Mouse (Mus musculus): ENCODE measurements around the gene Ces2b. TPM values are rescaled to one million over a fixed set of nuclear protein-coding genes. Genes with fewer than 3 reads are reported as not detected.

Ces2b gene
- polyA plus RNA-seq, 1 experiment = 0.20 TPM

GRCm38 (mm10) chr8:104808542-104809413 is 22.6 kb upstream of the Ces2b start:
- H3K36me3 ChIP-seq (ENCODE audit: control insufficient read depth, insufficient read depth, low read length) = no peaks in the 10 kb centered on the region
- no peak for DNase-seq
- 84% methylated on average over 7 of the region's 7 CpGs for WGBS
- no peaks in the 10 kb centered on the region for H3K4me1 ChIP-seq (replicated peaks; ENCODE audit: control insufficient read depth, insufficient read depth, low read length)
- TF ChIP-seq POLR2A (IDR thresholded peaks at IDR 0.05; ENCODE audit: control insufficient read depth, extremely low read depth, insufficient read depth, low read length, poor library complexity) (no peak), CTCF (IDR thresholded peaks at IDR 0.05; ENCODE audit: borderline replicate concordance, control insufficient read depth, extremely low read depth, insufficient read depth, low read length, poor library complexity) (no peak)
- H3K27ac ChIP-seq (ENCODE audit: control insufficient read depth, insufficient read depth, low read length) = no peak overlapping the region
- H3K4me3 ChIP-seq (ENCODE audit: control insufficient read depth, insufficient read depth, low read length) = no peak overlapping the region
- H3K27me3 ChIP-seq (ENCODE audit: control insufficient read depth, insufficient read depth, low read length) = no peaks in the 10 kb centered on the region

GRCm38 (mm10) chr8:104809436-104809835 is 21.9 kb upstream of the Ces2b start:
- TF ChIP-seq CTCF (IDR thresholded peaks at IDR 0.05; ENCODE audit: borderline replicate concordance, control insufficient read depth, extremely low read depth, insufficient read depth, low read length, poor library complexity) = no peak
- no peak for TF ChIP-seq POLR2A (IDR thresholded peaks at IDR 0.05; ENCODE audit: control insufficient read depth, extremely low read depth, insufficient read depth, low read length, poor library complexity)
- Histone ChIP-seq H3K4me3 (ENCODE audit: control insufficient read depth, insufficient read depth, low read length) (no peak overlapping the region), H3K4me1 (replicated peaks; ENCODE audit: control insufficient read depth, insufficient read depth, low read length) (no peaks in the 10 kb centered on the region), H3K27ac (ENCODE audit: control insufficient read depth, insufficient read depth, low read length) (no peak overlapping the region), H3K27me3 (ENCODE audit: control insufficient read depth, insufficient read depth, low read length) (no peaks in the 10 kb centered on the region), H3K36me3 (ENCODE audit: control insufficient read depth, insufficient read depth, low read length) (no peaks in the 10 kb centered on the region)
- WGBS = 93% methylated on average over 3 of the region's 3 CpGs
- no peak for DNase-seq

GRCm38 (mm10) chr8:104826912-104827311 is 4.5 kb upstream of the Ces2b start:
- H3K27ac ChIP-seq (ENCODE audit: control insufficient read depth, insufficient read depth, low read length) = no peak overlapping the region
- no peaks in the 10 kb centered on the region for H3K36me3 ChIP-seq (ENCODE audit: control insufficient read depth, insufficient read depth, low read length)
- H3K4me1 ChIP-seq (replicated peaks; ENCODE audit: control insufficient read depth, insufficient read depth, low read length) = no peaks in the 10 kb centered on the region
- TF ChIP-seq CTCF (IDR thresholded peaks at IDR 0.05; ENCODE audit: borderline replicate concordance, control insufficient read depth, extremely low read depth, insufficient read depth, low read length, poor library complexity) (no peak), POLR2A (IDR thresholded peaks at IDR 0.05; ENCODE audit: control insufficient read depth, extremely low read depth, insufficient read depth, low read length, poor library complexity) (no peak)
- H3K27me3 ChIP-seq (ENCODE audit: control insufficient read depth, insufficient read depth, low read length) = no peaks in the 10 kb centered on the region
- no peak overlapping the region for H3K4me3 ChIP-seq (ENCODE audit: control insufficient read depth, insufficient read depth, low read length)
- 36% methylated on average over 1 of the region's 1 CpGs for WGBS
- no peak for DNase-seq

- WGBS = 91% methylated on average over 3 of the region's 3 CpGs
Observed at GRCm38 (mm10) chr8:104828221-104828620, 3.2 kb upstream of the Ces2b start.

GRCm38 (mm10) chr8:104841360-104842078 is 10.1 kb downstream of the Ces2b start:
- no peak for DNase-seq
- no peak for TF ChIP-seq CTCF (IDR thresholded peaks at IDR 0.05; ENCODE audit: borderline replicate concordance, control insufficient read depth, extremely low read depth, insufficient read depth, low read length, poor library complexity)
- TF ChIP-seq POLR2A (IDR thresholded peaks at IDR 0.05; ENCODE audit: control insufficient read depth, extremely low read depth, insufficient read depth, low read length, poor library complexity) = no peak

More at GRCm38 (mm10) chr8:104828221-104828620, 3.2 kb upstream of the Ces2b start:
- TF ChIP-seq POLR2A (IDR thresholded peaks at IDR 0.05; ENCODE audit: control insufficient read depth, extremely low read depth, insufficient read depth, low read length, poor library complexity) = no peak
- no peak for TF ChIP-seq CTCF (IDR thresholded peaks at IDR 0.05; ENCODE audit: borderline replicate concordance, control insufficient read depth, extremely low read depth, insufficient read depth, low read length, poor library complexity)
- Histone ChIP-seq H3K36me3 (ENCODE audit: control insufficient read depth, insufficient read depth, low read length) (no peaks in the 10 kb centered on the region), H3K27me3 (ENCODE audit: control insufficient read depth, insufficient read depth, low read length) (no peaks in the 10 kb centered on the region), H3K4me3 (ENCODE audit: control insufficient read depth, insufficient read depth, low read length) (no peak overlapping the region), H3K4me1 (replicated peaks; ENCODE audit: control insufficient read depth, insufficient read depth, low read length) (no peaks in the 10 kb centered on the region), H3K27ac (ENCODE audit: control insufficient read depth, insufficient read depth, low read length) (no peak overlapping the region)
- DNase-seq = no peak

GRCm38 (mm10) chr8:104846831-104847230 is 15.5 kb downstream of the Ces2b start, which contains the start of gene Ces2c:
Gene Ces2c, plus strand, starts transcription at chr8:104847068.
- Histone ChIP-seq H3K4me1 (replicated peaks; ENCODE audit: control insufficient read depth, insufficient read depth, low read length) (no peaks in the 10 kb centered on the region), H3K27ac (ENCODE audit: control insufficient read depth, insufficient read depth, low read length) (no peak within 1 kb of the TSS), H3K27me3 (ENCODE audit: control insufficient read depth, insufficient read depth, low read length) (no peaks in the 10 kb centered on the region), H3K4me3 (ENCODE audit: control insufficient read depth, insufficient read depth, low read length) (no peak within 1 kb of the TSS), H3K36me3 (ENCODE audit: control insufficient read depth, insufficient read depth, low read length) (no peaks in the 10 kb centered on the region)
- WGBS = 84% methylated on average over 3 of the region's 3 CpGs
- no peak for DNase-seq
- TF ChIP-seq POLR2A (IDR thresholded peaks at IDR 0.05; ENCODE audit: control insufficient read depth, extremely low read depth, insufficient read depth, low read length, poor library complexity) = no peak
- TF ChIP-seq CTCF (IDR thresholded peaks at IDR 0.05; ENCODE audit: borderline replicate concordance, control insufficient read depth, extremely low read depth, insufficient read depth, low read length, poor library complexity) = no peak

More at GRCm38 (mm10) chr8:104841360-104842078, 10.1 kb downstream of the Ces2b start:
- H3K36me3 ChIP-seq (ENCODE audit: control insufficient read depth, insufficient read depth, low read length) = no peaks in the 10 kb centered on the region
- no peak overlapping the region for H3K27ac ChIP-seq (ENCODE audit: control insufficient read depth, insufficient read depth, low read length)
- no peaks in the 10 kb centered on the region for H3K27me3 ChIP-seq (ENCODE audit: control insufficient read depth, insufficient read depth, low read length)
- WGBS = 74% methylated on average over 3 of the region's 3 CpGs
- H3K4me3 ChIP-seq (ENCODE audit: control insufficient read depth, insufficient read depth, low read length) = no peak overlapping the region
- H3K4me1 ChIP-seq (replicated peaks; ENCODE audit: control insufficient read depth, insufficient read depth, low read length) = no peaks in the 10 kb centered on the region
